8 mouse cellular contexts compared by ENCODE assay signal in genomic region chr5:88586407-88587174, GRCm38 (mm10). TPM values are rescaled to one million over a fixed set of nuclear protein-coding genes. Genes with fewer than 3 reads are reported as not detected.
DNase-seq lines count a peak whose midpoint lies in the region; ATAC-seq and TF ChIP-seq lines count a peak whose summit lies in the region.

No protein-coding gene starts in this region.

- no peaks in the 10 kb centered on the region for H3K27me3 ChIP-seq in G1E (ENCODE audit: insufficient read depth, low read length)
- H3K27me3 ChIP-seq in forebrain, embryonic 11.5 days (ENCODE audit: control insufficient read depth, insufficient read depth, low read length), result no peaks in the 10 kb centered on the region
- no peaks in the 10 kb centered on the region for H3K27me3 ChIP-seq in kidney, adult 2 months (replicated peaks; ENCODE audit: control insufficient read depth, insufficient read depth, low read length)
- H3K27me3 ChIP-seq in midbrain, embryonic 16.5 days (ENCODE audit: control insufficient read depth, insufficient read depth, low read depth, low read length), result no peaks in the 10 kb centered on the region

- 79% methylated on average over 7 of the region's 7 CpGs for WGBS in forebrain, embryonic 11.5 days
- WGBS in kidney, adult 2 months, result 44% methylated on average over 7 of the region's 7 CpGs
- 62% methylated on average over 7 of the region's 7 CpGs for WGBS in midbrain, embryonic 16.5 days

- no peaks in the 10 kb centered on the region for H3K9me3 ChIP-seq in G1E (replicated peaks)
- H3K9me3 ChIP-seq in forebrain, embryonic 11.5 days (ENCODE audit: control insufficient read depth, low read length), result no peaks in the 10 kb centered on the region
- H3K9me3 ChIP-seq in midbrain, embryonic 16.5 days (replicated peaks; ENCODE audit: control insufficient read depth, low read length, poor library complexity, severe bottlenecking), result no peaks in the 10 kb centered on the region

- DNase-seq in adrenal gland, postnatal 10 days, result peak; percentile 50
- no peak for DNase-seq in adrenal gland, postnatal 25 days
- DNase-seq in G1E (ENCODE audit: low spot score), result peak; percentile 18
- DNase-seq in forebrain, embryonic 11.5 days (ENCODE audit: low spot score), result no peak
- peak; percentile 75 for DNase-seq in kidney, adult 2 months
- no peak for DNase-seq in spleen, postnatal 36 days (ENCODE audit: low spot score in 2 of 2)
- no peak for DNase-seq in lung, postnatal 36 days

- TF ChIP-seq CTCF in G1E (IDR thresholded peaks at IDR 0.05; ENCODE audit: low read depth, low read length), result no peak
- no peak for TF ChIP-seq CTCF in kidney, adult 2 months (conservative IDR thresholded peaks at IDR 0.05; ENCODE audit: insufficient read depth, insufficient read length, low read depth, low read length)

- ATAC-seq in G1E (ENCODE audit: extremely low read depth, insufficient number of reproducible peaks, low FRiP score, poor library complexity, severe bottlenecking), result no peak
- no peak for ATAC-seq in forebrain, embryonic 11.5 days (replicated peaks; ENCODE audit: low FRiP score)
- no peak for ATAC-seq in midbrain, embryonic 16.5 days

- peaks cover 10% of the 10 kb centered on the region for H3K4me1 ChIP-seq in G1E (ENCODE audit: insufficient read depth, low read depth, low read length)
- H3K4me1 ChIP-seq in forebrain, embryonic 11.5 days (replicated peaks; ENCODE audit: control insufficient read depth, insufficient read depth, low read length), result peaks cover 19% of the 10 kb centered on the region
- peaks cover 19% of the 10 kb centered on the region; the same call in 1 of the 2 replicates for H3K4me1 ChIP-seq in kidney, adult 2 months (ENCODE audit: control insufficient read depth, insufficient read depth, low read length)
- peaks cover 41% of the 10 kb centered on the region for H3K4me1 ChIP-seq in midbrain, embryonic 16.5 days (ENCODE audit: control insufficient read depth, insufficient read depth, low read length)

- H3K4me3 ChIP-seq in G1E (ENCODE audit: low read depth, low read length), result no peak overlapping the region
- peak overlapping the region; percentile 34; the same call in 1 of the 2 replicates for H3K4me3 ChIP-seq in forebrain, embryonic 11.5 days (ENCODE audit: low read depth, low read length)
- no peak overlapping the region for H3K4me3 ChIP-seq in kidney, adult 2 months (ENCODE audit: insufficient read depth, low read depth, low read length)
- H3K4me3 ChIP-seq in midbrain, embryonic 16.5 days (ENCODE audit: low read depth, low read length), result peak overlapping the region; percentile 67

- no peak overlapping the region for H3K9ac ChIP-seq in forebrain, embryonic 11.5 days (ENCODE audit: low read length)
- peak overlapping the region; percentile 77 for H3K9ac ChIP-seq in midbrain, embryonic 16.5 days (ENCODE audit: low read depth, low read length)

- peaks cover 10% of the 10 kb centered on the region for H3K36me3 ChIP-seq in G1E (replicated peaks)
- no peaks in the 10 kb centered on the region for H3K36me3 ChIP-seq in forebrain, embryonic 11.5 days (ENCODE audit: control insufficient read depth, insufficient read depth, low read length)
- no peaks in the 10 kb centered on the region; the same call in 1 of the 2 replicates for H3K36me3 ChIP-seq in kidney, adult 2 months (ENCODE audit: control insufficient read depth, insufficient read depth, low read length)
- H3K36me3 ChIP-seq in midbrain, embryonic 16.5 days (ENCODE audit: control insufficient read depth, insufficient read depth, low read length), result no peaks in the 10 kb centered on the region

- no peak overlapping the region for H3K27ac ChIP-seq in forebrain, embryonic 11.5 days (ENCODE audit: low read depth, low read length)
- H3K27ac ChIP-seq in kidney, adult 2 months (ENCODE audit: insufficient read depth, low read depth, low read length), result peak overlapping the region; percentile 81
- H3K27ac ChIP-seq in midbrain, embryonic 16.5 days (ENCODE audit: low read length), result peak overlapping the region; percentile 6; the same call in 1 of the 2 replicates

- no peak for TF ChIP-seq POLR2A in kidney, adult 2 months (IDR thresholded peaks at IDR 0.05; ENCODE audit: low read depth, low read length)

- peak overlapping the region; percentile 52 for H3K4me2 ChIP-seq in forebrain, embryonic 11.5 days (ENCODE audit: low read depth, low read length, severe bottlenecking)
- H3K4me2 ChIP-seq in midbrain, embryonic 16.5 days (ENCODE audit: low read length), result peak overlapping the region; percentile 83

RNA-seq across cellular contexts. Expression of gene Rufy3, which starts 21.8 kb away (rescaled TPM):
- total RNA-seq in adrenal gland, postnatal 10 days (2021), result 10 to 100 TPM; 20.7 to 32.5 TPM
- 31.1 and 41.5 TPM in 2 replicates for total RNA-seq in adrenal gland, postnatal 25 days (2021)
- 11.9 and 14.0 TPM in 2 replicates for total RNA-seq in G1E (2014; fragmentation: Nextera tagmentation)
- total RNA-seq in G1E (2017), result 14.7 and 17.0 TPM in 2 replicates
- 2.5 and 3.1 TPM in 2 replicates for polyA plus RNA-seq in G1E (2012)
- polyA plus RNA-seq in forebrain, embryonic 11.5 days (2014; fragmentation: Nextera tagmentation; extraction: Ambion mirVana), result 96.8 and 96.9 TPM in 2 replicates
- 21.2 and 24.0 TPM in 2 replicates for polyA plus RNA-seq in kidney, adult 2 months (2012; rRNA removed)
- polyA plus RNA-seq in midbrain, embryonic 16.5 days (2015; fragmentation: Nextera tagmentation; extraction: Ambion mirVana), result 307 and 339 TPM in 2 replicates

RNA-seq across cellular contexts. Expression of gene Utp3, which starts 32.3 kb away (rescaled TPM):
- total RNA-seq in adrenal gland, postnatal 10 days (2021), result 10 to 100 TPM; 30.5 to 31.9 TPM
- total RNA-seq in adrenal gland, postnatal 25 days (2021), result 36.8 and 37.2 TPM in 2 replicates
- total RNA-seq in G1E (2014; fragmentation: Nextera tagmentation) (77.0 and 96.8 TPM in 2 replicates), G1E (2017) (53.4 and 69.7 TPM in 2 replicates)
- 76.1 and 79.6 TPM in 2 replicates for polyA plus RNA-seq in G1E (2012)
- polyA plus RNA-seq in forebrain, embryonic 11.5 days (2014; fragmentation: Nextera tagmentation; extraction: Ambion mirVana), result 74.4 and 77.6 TPM in 2 replicates
- polyA plus RNA-seq in kidney, adult 2 months (2012; rRNA removed), result 7.9 and 9.8 TPM in 2 replicates
- 48.3 and 49.8 TPM in 2 replicates for polyA plus RNA-seq in midbrain, embryonic 16.5 days (2015; fragmentation: Nextera tagmentation; extraction: Ambion mirVana)

RNA-seq across cellular contexts. Expression of gene Jchain, which starts 58.9 kb away (rescaled TPM):
- total RNA-seq in adrenal gland, postnatal 10 days (2021), result 1 to 10 TPM in 1 of 2 experiments, under 1 TPM in 1; 0.75 to 1.4 TPM
- total RNA-seq in adrenal gland, postnatal 25 days (2021), result 0.27 TPM in 1 of 2 replicates, not detected in the other
- not detected in 2 replicates for total RNA-seq in G1E (2014; fragmentation: Nextera tagmentation)
- not detected in 2 replicates for total RNA-seq in G1E (2017)
- polyA plus RNA-seq in G1E (2012), result not detected in 2 replicates
- polyA plus RNA-seq in forebrain, embryonic 11.5 days (2014; fragmentation: Nextera tagmentation; extraction: Ambion mirVana), result 0.48 TPM in 1 of 2 replicates, not detected in the other
- polyA plus RNA-seq in kidney, adult 2 months (2012; rRNA removed), result 3.2 and 5.5 TPM in 2 replicates
- polyA plus RNA-seq in midbrain, embryonic 16.5 days (2015; fragmentation: Nextera tagmentation; extraction: Ambion mirVana), result 0.20 and 0.44 TPM in 2 replicates

Comparison
In these comparisons a context has a peak if more than half of its experiments do, and no peak if none do; other contexts are left out.
1. DNase-seq: peak in adrenal gland, postnatal 10 days (single experiment), G1E (single experiment) and kidney, adult 2 months (single experiment); none in adrenal gland, postnatal 25 days (single experiment), forebrain, embryonic 11.5 days (single experiment), spleen, postnatal 36 days (0 of 2) and lung, postnatal 36 days (single experiment).
2. H3K4me3 ChIP-seq: peak in forebrain, embryonic 11.5 days (single experiment) and midbrain, embryonic 16.5 days (single experiment); none in G1E (single experiment) and kidney, adult 2 months (single experiment).